Mouse (Mus musculus) C2C12 (cell line): ENCODE data around the gene BC003965. TPM values are rescaled to one million over a fixed set of nuclear protein-coding genes. Genes with fewer than 3 reads are reported as not detected.

ENCODE experiments used
- H3K27me3 ChIP-seq: one replicate; pipeline ENCODE4 v1.6.1; 2011; ENCODE audit not compliant: control insufficient read depth, insufficient read depth, insufficient read length
- H3K36me3 ChIP-seq: one replicate; pipeline ENCODE4 v1.6.1; 2011; ENCODE audit not compliant: control insufficient read depth, insufficient read depth
- H3K4me3 ChIP-seq: one replicate; pipeline ENCODE4 v1.5.1; 2011; ENCODE audit warnings: mild to moderate bottlenecking, control low read depth; ENCODE audit not compliant: poor library complexity, insufficient read depth, severe bottlenecking
- H3K79me2 ChIP-seq: one replicate; pipeline ENCODE4 v1.6.1; 2011; ENCODE audit not compliant: control insufficient read depth, insufficient read depth
- H3K79me3 ChIP-seq: one replicate; pipeline ENCODE4 v1.6.1; 2011; ENCODE audit warnings: low read depth, control low read depth
- H3ac ChIP-seq: one replicate; pipeline ENCODE3; 2011; ENCODE audit warnings: low read depth; ENCODE audit not compliant: control insufficient read depth, insufficient read length
- CEBPB ChIP-seq: IDR thresholded peaks from one replicate; pipeline ENCODE4 v1.6.1; 2011; ENCODE audit warnings: low read depth, mild to moderate bottlenecking, control low read depth, moderate library complexity
- CTCF ChIP-seq: IDR thresholded peaks from one replicate; pipeline ENCODE4 v1.5.1; 2011; ENCODE audit not compliant: control insufficient read depth, insufficient read depth, insufficient read length
- FOSL1 ChIP-seq: IDR thresholded peaks from one replicate; pipeline ENCODE4 v1.8.0; 2011; ENCODE audit warnings: mild to moderate bottlenecking, low read length; ENCODE audit not compliant: poor library complexity, insufficient read depth, severe bottlenecking
- MAX ChIP-seq: IDR thresholded peaks from one replicate; pipeline ENCODE4 v1.6.1; 2011; ENCODE audit warnings: mild to moderate bottlenecking, control low read depth
- MYOD1 ChIP-seq: IDR thresholded peaks from one replicate; pipeline ENCODE4 v1.6.1; 2011; ENCODE audit warnings: low read depth; ENCODE audit not compliant: control insufficient read depth, insufficient read length
- MYOG ChIP-seq: IDR thresholded peaks from one replicate; pipeline ENCODE4 v1.6.1; 2011; ENCODE audit not compliant: control insufficient read depth, insufficient read length; ENCODE audit errors: extremely low read depth
- USF1 ChIP-seq: IDR thresholded peaks from one replicate; pipeline ENCODE4 v1.6.1; 2011; ENCODE audit warnings: low read depth, mild to moderate bottlenecking, control low read depth, moderate library complexity
- long read RNA-seq, 2 experiments: library from polyadenylated mRNA; unstranded; transcript quantifications; one replicate each; pipeline ENCODE4 v2.0.0; 2019 to 2020
- polyA plus RNA-seq: library from polyadenylated mRNA; unstranded; fragments of >200 nt; fragmentation: generic; extraction: Trizol; gene quantifications from one replicate; pipeline ENCODE4 v1.2.1, GENCODE M21; 2012; ENCODE audit warnings: missing spikeins

Gene BC003965
- 14.3 TPM for polyA plus RNA-seq
- long read RNA-seq, experiment 1, transcript BC003965-201 (2 exons, 3,030 nt), result major isoform, 21 of 27 reads
- long read RNA-seq, experiment 1, transcript BC003965-202 (1 exons, 3,109 nt), result minor isoform, 6 of 27 reads
- long read RNA-seq, experiment 1, partial matches to known transcripts, result 0 of 27 reads
- long read RNA-seq, experiment 1, other reads (novel, unspliced or antisense), result 0 of 27 reads
- long read RNA-seq, experiment 2, transcript BC003965-202 (1 exons, 3,109 nt), result minor isoform, 6 of 19 reads
- long read RNA-seq, experiment 2, transcript BC003965-201 (2 exons, 3,030 nt), result major isoform, 13 of 19 reads
- long read RNA-seq, experiment 2, partial matches to known transcripts, result 0 of 19 reads
- long read RNA-seq, experiment 2, other reads (novel, unspliced or antisense), result 0 of 19 reads

DNA sequence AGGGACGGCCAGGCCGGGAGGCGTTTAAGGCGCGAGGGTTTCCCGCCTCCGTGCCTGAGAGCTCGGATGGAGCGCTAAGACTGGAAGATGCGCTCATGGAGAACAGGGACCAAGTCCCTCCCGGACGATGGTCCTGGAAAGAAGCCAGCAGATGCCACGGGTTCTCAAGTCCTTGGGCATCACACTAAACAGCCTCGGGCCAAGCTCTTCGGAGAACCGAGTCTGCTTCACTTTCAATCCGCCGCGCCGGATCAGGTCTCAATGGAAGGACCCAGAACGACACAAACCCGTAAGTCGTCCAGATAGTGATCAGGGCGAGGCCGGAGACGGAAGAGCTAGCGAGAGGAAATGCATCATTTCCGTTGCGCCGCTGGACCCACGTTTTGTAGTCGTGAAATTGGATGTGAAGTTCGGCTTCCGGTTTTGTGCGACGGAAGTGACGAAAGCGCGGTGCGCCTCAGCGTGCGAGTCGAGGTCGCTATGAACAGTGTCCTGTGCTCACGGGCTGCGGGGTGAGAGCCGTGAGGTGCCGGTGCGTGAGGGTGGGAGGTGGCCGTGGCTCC is at the start of gene BC003965:
BC003965 (plus strand) TSS at position 426 of the 563 bp plus-strand sequence.
- peaks cover 46% of the 10 kb centered on the region for H3K79me2 ChIP-seq
- H3ac ChIP-seq, result peak within 1 kb of the TSS; percentile 85
- TF ChIP-seq FOSL1 (no peak), MYOD1 (no peak), CEBPB (no peak), MAX (peak; percentile 99), MYOG (no peak)
- H3K27me3 ChIP-seq, result peaks cover 12% of the 10 kb centered on the region
- peaks cover 5% of the 10 kb centered on the region for H3K36me3 ChIP-seq
- H3K4me3 ChIP-seq, result peak within 1 kb of the TSS; percentile 99
- H3K79me3 ChIP-seq, result peaks cover 25% of the 10 kb centered on the region

DNA sequence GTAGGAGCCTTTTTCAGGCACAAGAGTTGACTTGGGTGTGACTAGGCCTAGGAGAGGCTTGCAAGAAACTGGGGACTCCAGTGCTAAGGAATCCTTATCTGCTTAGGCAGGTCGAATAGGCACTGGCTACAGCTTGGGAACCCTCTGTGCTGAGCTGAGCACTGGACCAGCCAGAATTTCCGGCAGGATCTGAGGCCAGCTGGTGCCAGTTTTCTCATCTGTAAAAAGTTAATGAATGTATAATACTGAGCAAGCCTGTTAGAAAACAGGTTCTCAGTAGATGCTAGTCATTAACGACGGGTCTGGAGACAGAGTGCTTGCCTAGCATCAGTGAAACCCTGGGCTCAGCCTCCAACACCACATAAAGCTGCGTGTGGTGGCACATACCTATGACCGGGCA is 48.7 kb upstream of the BC003965 start:
- Histone ChIP-seq H3K4me3 (no peak overlapping the region), H3K27me3 (no peaks in the 10 kb centered on the region), H3ac (no peak overlapping the region), H3K36me3 (peaks cover 3% of the 10 kb centered on the region), H3K79me3 (peaks cover 29% of the 10 kb centered on the region), H3K79me2 (peaks cover 66% of the 10 kb centered on the region)
- TF ChIP-seq CEBPB, result no peak
- no peak for TF ChIP-seq CTCF
- no peak for TF ChIP-seq MAX
- TF ChIP-seq USF1, result no peak
- no peak for TF ChIP-seq MYOD1
- TF ChIP-seq FOSL1, result no peak

DNA sequence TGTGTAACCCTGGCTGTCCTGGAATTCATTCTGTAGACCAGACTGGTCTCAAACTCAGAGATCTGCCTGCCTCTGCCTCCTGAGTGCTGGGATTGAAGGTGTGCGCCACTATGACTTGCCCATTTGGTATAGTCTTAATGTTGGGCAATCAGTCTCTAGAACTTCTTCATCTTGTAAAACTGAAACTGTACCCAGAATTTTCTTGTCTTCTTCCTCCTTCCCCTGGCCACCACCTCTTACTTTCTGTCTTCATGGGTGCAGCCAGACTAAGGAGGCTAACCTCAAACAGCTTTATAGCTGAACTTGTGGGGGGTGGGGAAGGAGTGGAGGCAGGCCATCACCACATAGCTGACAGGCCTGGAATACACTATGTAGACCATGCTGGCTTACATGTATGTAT is 45.6 kb upstream of the BC003965 start:
- Histone ChIP-seq H3K79me3 (peaks cover 36% of the 10 kb centered on the region), H3K4me3 (no peak overlapping the region), H3K79me2 (peaks cover 85% of the 10 kb centered on the region), H3K36me3 (peaks cover 3% of the 10 kb centered on the region), H3ac (no peak overlapping the region), H3K27me3 (no peaks in the 10 kb centered on the region)
- no peak for TF ChIP-seq MYOG
- no peak for TF ChIP-seq MAX
- no peak for TF ChIP-seq FOSL1
- TF ChIP-seq CTCF, result no peak
- no peak for TF ChIP-seq USF1
- TF ChIP-seq MYOD1, result no peak
- TF ChIP-seq CEBPB, result no peak

DNA sequence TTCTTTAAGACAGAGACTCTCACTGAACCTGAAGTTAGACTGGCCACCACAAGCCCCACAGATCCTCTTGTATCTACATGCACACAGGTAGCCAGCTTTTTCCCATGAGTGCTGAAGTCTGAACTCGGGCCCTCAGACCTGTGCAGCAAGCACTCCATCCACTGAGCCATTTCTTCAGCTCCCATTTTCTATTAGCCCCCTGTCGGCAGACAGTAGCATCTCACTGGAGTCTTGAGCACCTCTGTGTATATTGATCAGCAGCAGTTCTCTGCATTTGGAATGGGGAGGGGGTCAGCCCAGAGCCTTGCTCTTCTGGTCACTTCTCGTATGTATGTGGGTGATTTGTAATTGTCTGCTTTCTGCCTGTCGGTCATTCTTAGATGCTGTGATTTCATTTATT is 44.4 kb upstream of the BC003965 start:
- H3ac ChIP-seq, result no peak overlapping the region
- TF ChIP-seq MYOD1 (no peak), MYOG (no peak), USF1 (no peak), CTCF (no peak), MAX (no peak), CEBPB (no peak)
- H3K79me2 ChIP-seq, result peaks cover 74% of the 10 kb centered on the region
- no peak overlapping the region for H3K4me3 ChIP-seq
- peaks cover 3% of the 10 kb centered on the region for H3K36me3 ChIP-seq
- H3K79me3 ChIP-seq, result peaks cover 26% of the 10 kb centered on the region
- H3K27me3 ChIP-seq, result no peaks in the 10 kb centered on the region

DNA sequence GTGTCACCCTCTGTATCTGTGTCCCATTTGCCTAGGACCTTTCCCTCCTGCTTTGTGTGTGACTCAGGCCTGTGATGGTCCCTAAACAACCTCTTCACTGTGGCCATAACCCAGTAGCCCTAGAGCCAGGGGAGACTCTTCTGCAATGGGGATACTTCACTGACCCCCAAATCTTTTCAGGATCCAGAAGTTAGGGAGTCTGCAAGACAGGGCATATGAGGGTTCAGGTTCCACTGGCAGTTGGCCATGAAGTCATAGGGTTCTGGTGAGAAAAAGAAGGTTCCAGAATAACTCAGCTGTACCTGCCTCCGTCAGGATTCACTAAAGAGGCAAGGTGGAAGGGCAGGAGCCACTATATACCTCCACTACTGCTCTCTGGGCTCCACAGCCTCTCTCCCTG is 22.2 kb upstream of the BC003965 start, which contains the start of gene Ccdc154:
Ccdc154 (plus strand) TSS at position 301 of the 400 bp plus-strand sequence.
- no peak within 1 kb of the TSS for H3ac ChIP-seq
- H3K36me3 ChIP-seq, result peaks cover 21% of the 10 kb centered on the region
- no peaks in the 10 kb centered on the region for H3K79me2 ChIP-seq
- TF ChIP-seq FOSL1 (no peak), CEBPB (no peak), CTCF (no peak), MYOD1 (no peak), USF1 (no peak), MYOG (no peak), MAX (no peak)
- no peak within 1 kb of the TSS for H3K4me3 ChIP-seq
- no peaks in the 10 kb centered on the region for H3K27me3 ChIP-seq
- no peaks in the 10 kb centered on the region for H3K79me3 ChIP-seq
